ENCODE assay signal across 15 mouse cellular contexts in the genomic region with DNA sequence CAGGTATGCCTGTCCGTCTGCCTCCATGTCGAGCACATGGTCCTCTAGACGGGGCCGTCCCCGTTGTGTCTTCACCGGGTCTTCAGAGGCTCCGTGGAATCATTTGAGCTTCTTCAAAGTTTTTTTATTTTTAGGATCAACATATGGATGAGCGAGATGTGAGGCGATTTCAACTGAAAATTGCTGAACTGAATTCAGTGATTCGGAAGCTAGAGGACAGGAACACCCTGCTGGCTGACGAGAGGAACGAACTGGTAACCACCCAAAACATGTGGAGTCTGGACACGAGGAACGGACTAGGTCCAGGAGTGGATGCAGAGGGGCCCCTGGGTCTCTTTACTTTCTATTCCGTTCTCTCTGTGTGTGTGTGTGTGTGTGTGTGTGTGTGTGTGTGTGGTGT. TPM values are rescaled to one million over a fixed set of nuclear protein-coding genes. Genes with fewer than 3 reads are reported as not detected.
"Had no signal": no experiment of that assay in that cellular context is flagged by ENCODE, and none has a peak within 500 bp of the region (broad histone marks: within the 10 kb centered on the region; RNA-seq: fewer than 3 reads in every experiment).

No protein-coding gene starts in this region.

- DNase-seq: kidney, adult 18-20 months; lung, postnatal 10 days; retina, postnatal 1 day; right cerebral cortex, postnatal 4 days; spleen, adult 18-20 months; thymus, postnatal 14 days had no signal

- H3K4me3 ChIP-seq: intestine, embryonic 15.5 days; limb, embryonic 10.5 days; liver, embryonic 15.5 days; megakaryocyte, embryonic 14.5 days; midbrain, embryonic 13.5 days; neural tube, embryonic 12.5 days had no signal

- H3K27ac ChIP-seq: intestine, embryonic 15.5 days; limb, embryonic 10.5 days; liver, embryonic 15.5 days; macrophage; midbrain, embryonic 13.5 days; neural tube, embryonic 12.5 days had no signal

- H3K27me3 ChIP-seq: intestine, embryonic 15.5 days; liver, embryonic 15.5 days; midbrain, embryonic 13.5 days; neural tube, embryonic 12.5 days had no signal

- H3K4me2 ChIP-seq: intestine, embryonic 15.5 days; liver, embryonic 11.5 days; liver, embryonic 15.5 days; midbrain, embryonic 13.5 days; neural tube, embryonic 12.5 days had no signal

- H3K4me1 ChIP-seq: intestine, embryonic 15.5 days; limb, embryonic 10.5 days; liver, embryonic 15.5 days; megakaryocyte, embryonic 14.5 days; neural tube, embryonic 12.5 days had no signal

- H3K9me3 ChIP-seq: intestine, embryonic 15.5 days; limb, embryonic 10.5 days; liver, embryonic 15.5 days; megakaryocyte, embryonic 14.5 days; midbrain, embryonic 13.5 days; neural tube, embryonic 12.5 days had no signal

- H3K36me3 ChIP-seq: intestine, embryonic 15.5 days; limb, embryonic 10.5 days; liver, embryonic 15.5 days; midbrain, embryonic 13.5 days; neural tube, embryonic 12.5 days had no signal

- H3K9ac ChIP-seq: intestine, embryonic 15.5 days; liver, embryonic 15.5 days; midbrain, embryonic 13.5 days; neural tube, embryonic 12.5 days had no signal

- ATAC-seq: intestine, embryonic 15.5 days; midbrain, embryonic 13.5 days had no signal

RNA-seq across cellular contexts. Expression of a gene that starts 16.5 kb away (rescaled TPM):
- polyA plus RNA-seq: kidney, embryonic 14.5 days; limb, embryonic 10.5 days; liver, embryonic 11.5 days; liver, embryonic 15.5 days; macrophage had no signal
